In the genomic region with DNA sequence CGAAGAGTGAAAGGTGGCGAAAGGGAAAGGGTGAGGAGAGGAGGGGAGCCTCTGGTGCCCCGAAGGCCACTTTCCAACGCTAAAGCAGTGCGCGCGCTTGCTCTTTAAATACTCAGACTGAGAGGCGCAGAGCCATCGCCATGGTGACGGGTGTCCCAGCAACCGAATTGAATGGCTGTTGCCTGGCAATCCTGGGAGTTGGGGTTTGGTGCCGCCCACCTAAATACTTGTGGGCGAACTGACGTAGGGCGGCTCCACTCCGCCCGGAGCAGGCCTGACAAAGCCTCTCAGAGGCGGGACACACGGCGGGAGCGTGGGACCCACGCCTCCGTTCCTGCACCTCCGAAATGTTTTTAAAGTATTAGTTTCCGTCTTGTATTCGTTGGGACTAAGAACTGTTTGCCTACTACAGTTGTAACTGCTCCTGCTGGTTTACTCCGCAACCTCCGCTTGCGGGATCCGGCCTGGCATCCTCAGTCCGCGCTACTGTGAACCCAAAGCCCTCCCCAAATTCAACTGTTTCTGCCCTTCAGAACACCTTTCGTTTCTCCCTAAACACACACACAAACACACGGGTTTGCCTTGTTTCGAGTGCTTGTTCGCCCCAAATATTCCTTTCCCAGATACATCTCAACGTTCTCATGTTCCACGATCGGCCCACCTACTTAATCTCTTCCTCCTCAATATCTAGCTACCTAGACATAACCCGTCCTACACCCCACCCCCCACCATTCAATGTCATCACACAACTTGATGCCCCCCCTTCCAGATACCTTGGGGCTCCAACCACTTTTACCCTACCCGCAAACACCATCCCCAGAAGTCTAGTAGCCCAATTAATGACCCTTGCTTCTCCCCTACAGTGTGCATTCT, we compare ENCODE assay signal across 8 mouse cellular contexts. TPM values are rescaled to one million over a fixed set of nuclear protein-coding genes. Genes with fewer than 3 reads are reported as not detected.
DNase-seq lines count a peak whose midpoint lies in the region; ATAC-seq and TF ChIP-seq lines count a peak whose summit lies in the region.

No protein-coding gene starts in this region.

- H3K4me1 ChIP-seq in embryonic fibroblast, embryonic 13.5 days (ENCODE audit: control insufficient read depth, insufficient read depth, low read length): 0 out of 2 replicates have a peak, but pooled peaks cover 8% of the 10 kb centered on the region
- peaks cover 9% of the 10 kb centered on the region; the same call in 1 of the 2 replicates for H3K4me1 ChIP-seq in heart, embryonic 11.5 days (ENCODE audit: control insufficient read depth, insufficient read depth, low read length)
- peaks cover 22% of the 10 kb centered on the region for H3K4me1 ChIP-seq in limb, embryonic 14.5 days (ENCODE audit: control insufficient read depth, insufficient read depth, low read length)
- peaks cover 44% of the 10 kb centered on the region for H3K4me1 ChIP-seq in midbrain, embryonic 14.5 days (ENCODE audit: control insufficient read depth, insufficient read depth, low read length)

- no peaks in the 10 kb centered on the region for H3K9me3 ChIP-seq in heart, embryonic 11.5 days (replicated peaks; ENCODE audit: control insufficient read depth, low read length)
- no peaks in the 10 kb centered on the region for H3K9me3 ChIP-seq in limb, embryonic 14.5 days (ENCODE audit: control insufficient read depth, low read length)
- H3K9me3 ChIP-seq in midbrain, embryonic 14.5 days (ENCODE audit: control insufficient read depth, low read length): no peaks in the 10 kb centered on the region

- H3K27me3 ChIP-seq in heart, embryonic 11.5 days (ENCODE audit: control insufficient read depth, insufficient read depth, low read length): peaks cover 37% of the 10 kb centered on the region
- no peaks in the 10 kb centered on the region for H3K27me3 ChIP-seq in limb, embryonic 14.5 days (ENCODE audit: control insufficient read depth, insufficient read depth, low read length)
- no peaks in the 10 kb centered on the region for H3K27me3 ChIP-seq in midbrain, embryonic 14.5 days (ENCODE audit: control insufficient read depth, insufficient read depth, low read length)
- H3K27me3 ChIP-seq in splenic B cell, adult 2 months (ENCODE audit: control insufficient read depth, insufficient read depth, low read length, poor library complexity, severe bottlenecking): no peaks in the 10 kb centered on the region

- H3K4me2 ChIP-seq in heart, embryonic 11.5 days: peak overlapping the region; percentile 73
- peak overlapping the region; percentile 72 for H3K4me2 ChIP-seq in limb, embryonic 14.5 days (replicated peaks; ENCODE audit: low read depth, low read length, severe bottlenecking)
- H3K4me2 ChIP-seq in midbrain, embryonic 14.5 days (ENCODE audit: low read length): peak overlapping the region; percentile 66

- ATAC-seq in heart, embryonic 11.5 days (replicated peaks; ENCODE audit: insufficient number of reproducible peaks, low FRiP score, low TSS enrichment): peak; percentile 65
- ATAC-seq in limb, embryonic 14.5 days (ENCODE audit: low FRiP score, low read depth): peak; percentile 89
- ATAC-seq in midbrain, embryonic 14.5 days (ENCODE audit: low FRiP score, low TSS enrichment): peak; percentile 80

- H3K4me3 ChIP-seq in embryonic fibroblast, embryonic 13.5 days (ENCODE audit: insufficient read depth, low read length): peak overlapping the region; percentile 26
- peak overlapping the region; percentile 49 for H3K4me3 ChIP-seq in heart, embryonic 11.5 days (ENCODE audit: low read depth, low read length)
- peak overlapping the region; percentile 39 for H3K4me3 ChIP-seq in limb, embryonic 14.5 days (replicated peaks; ENCODE audit: low read length)
- peak overlapping the region; percentile 47 for H3K4me3 ChIP-seq in midbrain, embryonic 14.5 days (replicated peaks; ENCODE audit: low read depth, low read length)

- TF ChIP-seq POLR2A in embryonic fibroblast, embryonic 13.5 days (IDR thresholded peaks at IDR 0.05; ENCODE audit: low read depth, low read length): peak; percentile 72
- TF ChIP-seq POLR2A in limb, embryonic 14.5 days (IDR thresholded peaks at IDR 0.05; ENCODE audit: borderline replicate concordance, extremely low read depth, insufficient read depth, insufficient read length): peak; percentile 91; the same call in 1 of the 2 replicates

- 4% methylated on average over 40 of the region's 41 CpGs for WGBS in heart, embryonic 11.5 days (ENCODE audit: insufficient replicate concordance)
- 4% methylated on average over 38 of the region's 41 CpGs for WGBS in limb, embryonic 14.5 days
- WGBS in midbrain, embryonic 14.5 days: 1% methylated on average over 41 of the region's 41 CpGs

- peak; percentile 97 for DNase-seq in 3T3-L1 (ENCODE audit: low read depth, low spot score)
- DNase-seq in adrenal gland, adult 18-20 months (ENCODE audit: low spot score in 2 of 2): peak; percentile 72 to 74
- DNase-seq in kidney, adult 9 months: peak; percentile 87
- DNase-seq in limb, embryonic 14.5 days (ENCODE audit: low spot score): peak; percentile 95
- DNase-seq in midbrain, embryonic 14.5 days: peak; percentile 96
- DNase-seq in splenic B cell, adult 2 months (ENCODE audit: low read depth, low spot score): peak; percentile 67

- TF ChIP-seq CTCF in embryonic fibroblast, embryonic 13.5 days (IDR thresholded peaks at IDR 0.05; ENCODE audit: borderline replicate concordance, insufficient read depth, low read length): no peak

- peak overlapping the region; percentile 87 for H3K27ac ChIP-seq in embryonic fibroblast, embryonic 13.5 days (ENCODE audit: insufficient read depth, low read length)
- 0 out of 2 replicates have a peak overlapping the region, but pooled peaks have one; percentile 22 for H3K27ac ChIP-seq in heart, embryonic 11.5 days (ENCODE audit: low read depth, low read length)
- peak overlapping the region; percentile 91 for H3K27ac ChIP-seq in limb, embryonic 14.5 days (replicated peaks; ENCODE audit: low read depth, low read length)
- H3K27ac ChIP-seq in midbrain, embryonic 14.5 days (replicated peaks; ENCODE audit: low read depth, low read length): peak overlapping the region; percentile 93

- H3K9ac ChIP-seq in heart, embryonic 11.5 days (ENCODE audit: low read depth, low read length): peak overlapping the region; percentile 58; the same call in 1 of the 2 replicates
- H3K9ac ChIP-seq in limb, embryonic 14.5 days (ENCODE audit: low read depth, low read length, severe bottlenecking): peak overlapping the region; percentile 45
- H3K9ac ChIP-seq in midbrain, embryonic 14.5 days (replicated peaks; ENCODE audit: low read length): peak overlapping the region; percentile 69

- H3K36me3 ChIP-seq in heart, embryonic 11.5 days (ENCODE audit: control insufficient read depth, insufficient read depth, low read length): no peaks in the 10 kb centered on the region
- peaks cover 26% of the 10 kb centered on the region for H3K36me3 ChIP-seq in limb, embryonic 14.5 days (ENCODE audit: control insufficient read depth, insufficient read depth, low read length)
- H3K36me3 ChIP-seq in midbrain, embryonic 14.5 days (ENCODE audit: control insufficient read depth, insufficient read depth, low read length): peaks cover 8% of the 10 kb centered on the region
- H3K36me3 ChIP-seq in splenic B cell, adult 2 months (ENCODE audit: control insufficient read depth, insufficient read depth, low read length, poor library complexity, severe bottlenecking): no peaks in the 10 kb centered on the region

RNA-seq across cellular contexts. Expression of a gene that starts 0.7 kb away (rescaled TPM):
- total RNA-seq in adrenal gland, adult 18-20 months (2021): 100 to 1,000 TPM; 141 to 148 TPM
- polyA plus RNA-seq in embryonic fibroblast, embryonic 13.5 days (2011; ENCODE audit: insufficient read length, low read depth, missing spikeins): 96.9 and 98.6 TPM in 2 replicates
- polyA plus RNA-seq in heart, embryonic 11.5 days (2014; fragmentation: Nextera tagmentation; extraction: Ambion mirVana): 144 and 145 TPM in 2 replicates
- 196 and 211 TPM in 2 replicates for polyA plus RNA-seq in limb, embryonic 14.5 days (2012; rRNA removed)
- 159 and 163 TPM in 2 replicates for polyA plus RNA-seq in limb, embryonic 14.5 days (2014; fragmentation: Nextera tagmentation; extraction: Ambion mirVana)
- 144 and 151 TPM in 2 replicates for polyA plus RNA-seq in midbrain, embryonic 14.5 days (2014; fragmentation: Nextera tagmentation; extraction: Ambion mirVana)

RNA-seq across cellular contexts. Expression of a gene that starts 1.3 kb away (rescaled TPM):
- under 1 TPM; 0.23 to 0.35 TPM for total RNA-seq in adrenal gland, adult 18-20 months (2021)
- 1.1 and 2.5 TPM in 2 replicates for polyA plus RNA-seq in embryonic fibroblast, embryonic 13.5 days (2011; ENCODE audit: insufficient read length, low read depth, missing spikeins)
- 0.21 and 0.53 TPM in 2 replicates for polyA plus RNA-seq in heart, embryonic 11.5 days (2014; fragmentation: Nextera tagmentation; extraction: Ambion mirVana)
- polyA plus RNA-seq in limb, embryonic 14.5 days (2012; rRNA removed): 5.6 and 7.0 TPM in 2 replicates
- polyA plus RNA-seq in limb, embryonic 14.5 days (2014; fragmentation: Nextera tagmentation; extraction: Ambion mirVana): 0.55 and 1.1 TPM in 2 replicates
- polyA plus RNA-seq in midbrain, embryonic 14.5 days (2014; fragmentation: Nextera tagmentation; extraction: Ambion mirVana): 2.1 and 2.4 TPM in 2 replicates

RNA-seq across cellular contexts. Expression of a gene that starts 12.6 kb away (rescaled TPM):
- 10 to 100 TPM in 1 of 2 experiments, 1 to 10 TPM in 1; 7.9 to 14.5 TPM for total RNA-seq in adrenal gland, adult 18-20 months (2021)
- 60.8 and 83.1 TPM in 2 replicates for polyA plus RNA-seq in embryonic fibroblast, embryonic 13.5 days (2011; ENCODE audit: insufficient read length, low read depth, missing spikeins)
- 6.9 and 12.4 TPM in 2 replicates for polyA plus RNA-seq in heart, embryonic 11.5 days (2014; fragmentation: Nextera tagmentation; extraction: Ambion mirVana)
- polyA plus RNA-seq in limb, embryonic 14.5 days (2012; rRNA removed): 229 and 244 TPM in 2 replicates
- polyA plus RNA-seq in limb, embryonic 14.5 days (2014; fragmentation: Nextera tagmentation; extraction: Ambion mirVana): 78.9 and 83.0 TPM in 2 replicates
- polyA plus RNA-seq in midbrain, embryonic 14.5 days (2014; fragmentation: Nextera tagmentation; extraction: Ambion mirVana): 46.0 and 47.6 TPM in 2 replicates

RNA-seq across cellular contexts. Expression of a gene that starts 18.2 kb away (rescaled TPM):
- 100 to 1,000 TPM; 108 to 123 TPM for total RNA-seq in adrenal gland, adult 18-20 months (2021)
- polyA plus RNA-seq in embryonic fibroblast, embryonic 13.5 days (2011; ENCODE audit: insufficient read length, low read depth, missing spikeins): 265 and 289 TPM in 2 replicates
- polyA plus RNA-seq in heart, embryonic 11.5 days (2014; fragmentation: Nextera tagmentation; extraction: Ambion mirVana): 248 and 274 TPM in 2 replicates
- polyA plus RNA-seq in limb, embryonic 14.5 days (2012; rRNA removed): 121 and 153 TPM in 2 replicates
- polyA plus RNA-seq in limb, embryonic 14.5 days (2014; fragmentation: Nextera tagmentation; extraction: Ambion mirVana): 352 and 353 TPM in 2 replicates
- 199 and 237 TPM in 2 replicates for polyA plus RNA-seq in midbrain, embryonic 14.5 days (2014; fragmentation: Nextera tagmentation; extraction: Ambion mirVana)

RNA-seq across cellular contexts. Expression of a gene that starts 18.6 kb away (rescaled TPM):
- 1 to 10 TPM; 1.7 to 2.9 TPM for total RNA-seq in adrenal gland, adult 18-20 months (2021)
- polyA plus RNA-seq in embryonic fibroblast, embryonic 13.5 days (2011; ENCODE audit: insufficient read length, low read depth, missing spikeins): 14.2 and 24.2 TPM in 2 replicates
- 0.56 and 1.1 TPM in 2 replicates for polyA plus RNA-seq in heart, embryonic 11.5 days (2014; fragmentation: Nextera tagmentation; extraction: Ambion mirVana)
- polyA plus RNA-seq in limb, embryonic 14.5 days (2012; rRNA removed): 19.0 and 25.4 TPM in 2 replicates
- polyA plus RNA-seq in limb, embryonic 14.5 days (2014; fragmentation: Nextera tagmentation; extraction: Ambion mirVana): 3.9 and 4.7 TPM in 2 replicates
- 63.4 and 71.8 TPM in 2 replicates for polyA plus RNA-seq in midbrain, embryonic 14.5 days (2014; fragmentation: Nextera tagmentation; extraction: Ambion mirVana)

Comparison
In these comparisons a context has a peak if more than half of its experiments do, and no peak if none do; other contexts are left out.
1. Peak in every context shown above with its lines: DNase-seq, ATAC-seq, H3K4me3 ChIP-seq and H3K27ac ChIP-seq.
2. H3K27ac ChIP-seq: peak in every context shown above with its lines; median percentile 93 in midbrain, embryonic 14.5 days; 91 in limb, embryonic 14.5 days; 87 in embryonic fibroblast, embryonic 13.5 days; 22 in heart, embryonic 11.5 days.